Mouse (Mus musculus): ENCODE results near the gene Plch2.

Plch2 gene

GRCm38 (mm10) chr4:155022228-155022855 lies 34.2 kb downstream of the Plch2 start:
- in situ Hi-C loops (cut with MboI, MseI): no loop called here

GRCm38 (mm10) chr4:155020813-155021212 lies 35.8 kb downstream of the Plch2 start:
- in situ Hi-C loops (cut with MboI, MseI): no loop called here

DNA sequence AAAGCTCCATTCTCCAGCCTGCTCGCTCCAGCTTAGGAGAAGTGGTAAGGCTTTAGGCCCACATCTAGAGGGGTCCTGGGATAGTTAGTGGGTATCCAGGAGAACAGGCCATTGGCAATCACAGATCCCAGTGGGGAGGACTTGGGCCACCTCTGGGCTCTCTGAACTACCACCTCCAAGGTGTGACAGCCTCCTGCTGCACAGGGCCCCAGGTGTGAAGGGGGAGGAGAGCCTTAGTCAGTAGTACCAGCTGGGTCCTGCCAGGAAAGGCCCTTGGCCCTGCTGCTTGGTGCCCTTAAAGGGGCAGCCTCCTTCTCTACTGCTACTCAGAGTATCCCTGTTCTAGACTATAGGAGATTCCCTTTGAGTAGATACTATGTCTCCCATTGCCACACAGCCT lies 36.4 kb downstream of the Plch2 start:
- in situ Hi-C loops (cut with MboI, MseI): no loop called here

- in situ Hi-C loops (cut with MboI, MseI): no loop called here
Observed at GRCm38 (mm10) chr4:155019336-155019847, 37.2 kb downstream of the Plch2 start.

DNA sequence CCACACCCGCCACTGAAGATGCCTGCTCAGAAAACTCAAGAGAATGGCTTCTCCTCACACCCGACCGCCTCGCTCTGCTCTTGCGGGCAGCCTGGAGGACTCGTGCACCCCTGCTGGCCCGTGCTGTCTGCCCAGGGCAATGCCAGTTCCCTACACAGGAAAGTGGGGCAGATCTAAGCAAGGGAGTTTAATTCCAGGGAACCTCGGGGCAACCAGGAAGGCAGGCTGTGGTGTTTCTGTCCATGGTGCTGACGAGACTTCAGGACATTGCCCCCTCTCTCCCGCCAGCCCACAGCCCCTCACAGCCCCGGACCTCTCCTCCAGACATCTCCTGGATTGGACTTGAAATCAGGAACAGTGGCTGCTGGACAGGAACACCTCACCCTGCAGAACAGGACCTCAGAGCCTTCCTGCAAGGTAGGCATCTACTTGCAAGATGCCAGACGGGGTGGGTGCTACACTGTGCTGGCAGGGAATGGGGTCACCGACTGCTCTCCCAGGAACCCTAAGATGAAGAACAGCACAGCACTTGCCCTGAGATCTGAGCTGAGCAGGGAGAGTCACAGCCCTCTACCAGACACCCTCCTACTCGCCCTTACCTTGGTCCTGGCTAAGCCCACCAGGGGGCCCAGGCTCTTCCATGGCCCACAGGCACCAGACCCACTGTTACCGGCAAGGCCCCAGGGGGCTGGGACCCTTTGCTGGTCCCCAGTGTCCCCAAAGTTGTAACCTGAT lies 37.8 kb downstream of the Plch2 start:
- in situ Hi-C loops (cut with MboI, MseI): no loop called here

- in situ Hi-C loops (cut with MboI, MseI): no loop called here
Observed at GRCm38 (mm10) chr4:155018066-155018465, 38.5 kb downstream of the Plch2 start.

GRCm38 (mm10) chr4:155017253-155017878 lies 39.2 kb downstream of the Plch2 start:
- in situ Hi-C loops (cut with MboI, MseI): no loop called here

DNA sequence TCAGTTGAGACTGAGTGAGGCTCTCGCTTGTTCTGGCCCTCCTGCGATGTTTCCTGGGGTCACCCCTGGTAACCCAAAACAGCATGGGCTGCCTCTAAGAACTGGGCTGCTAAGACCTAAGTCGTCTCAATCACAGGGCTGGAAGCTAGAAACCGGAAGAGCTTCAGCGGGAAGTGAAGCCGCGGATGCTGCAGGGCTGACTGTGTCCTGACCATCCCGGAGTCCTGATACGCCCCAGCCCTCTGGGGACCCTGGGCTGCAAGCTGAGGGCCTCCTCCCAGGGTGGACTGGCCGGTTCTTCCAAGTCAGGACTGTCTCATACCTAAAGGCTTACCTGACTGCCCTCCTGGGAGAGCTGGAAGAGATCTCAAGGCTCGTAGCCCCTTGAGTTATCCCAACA lies 39.8 kb downstream of the Plch2 start:
- in situ Hi-C loops (cut with MboI, MseI): no loop called here

DNA sequence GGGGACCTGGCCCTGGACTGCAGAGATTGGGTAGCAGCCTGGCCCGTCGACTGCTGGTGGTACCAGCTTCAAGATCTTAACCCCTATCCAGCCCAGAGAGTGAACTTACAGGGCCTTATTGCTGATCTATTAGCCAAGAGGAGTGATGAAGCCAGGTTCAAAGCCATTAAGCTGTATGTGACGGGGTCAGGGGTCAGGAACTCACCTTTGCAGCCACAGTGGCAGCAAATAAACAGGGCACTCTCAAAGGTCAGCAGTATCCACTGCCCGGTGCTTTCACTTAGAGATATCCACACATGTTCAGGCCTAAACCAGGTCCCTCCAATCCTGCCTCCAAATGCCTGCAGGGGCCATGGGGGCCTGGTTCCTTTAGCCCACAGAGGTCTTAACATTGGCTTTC lies 41.0 kb downstream of the Plch2 start:
- in situ Hi-C loops (cut with MboI, MseI): no loop called here

GRCm38 (mm10) chr4:155014791-155015190 lies 41.8 kb downstream of the Plch2 start:
- in situ Hi-C loops (cut with MboI, MseI): no loop called here

DNA sequence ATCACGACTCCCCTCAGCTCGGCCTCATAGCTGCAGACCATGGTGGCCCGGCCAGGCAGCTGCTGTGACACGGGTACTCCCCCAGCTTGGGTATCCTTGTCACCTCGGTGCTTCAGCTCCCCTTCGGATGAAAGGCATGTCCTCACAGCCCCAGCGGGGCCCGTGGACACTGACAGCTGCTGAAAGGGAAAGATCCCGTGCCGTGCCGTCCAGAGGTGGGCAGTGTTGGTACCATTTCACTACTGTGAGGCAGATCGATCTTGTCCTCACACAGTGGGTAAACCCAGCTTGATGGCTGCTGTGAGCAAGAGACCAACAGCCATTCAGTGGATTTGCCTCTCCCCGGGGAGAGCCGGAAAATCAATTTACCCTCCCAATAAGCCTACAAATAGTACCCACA lies 42.3 kb downstream of the Plch2 start:
- in situ Hi-C loops (cut with MboI, MseI): no loop called here

GRCm38 (mm10) chr4:155012788-155013187 lies 43.8 kb downstream of the Plch2 start:
- in situ Hi-C loops (cut with MboI, MseI): no loop called here

GRCm38 (mm10) chr4:155012115-155012514 lies 44.5 kb downstream of the Plch2 start:
- in situ Hi-C loops (cut with MboI, MseI): no loop called here

GRCm38 (mm10) chr4:155011312-155012025 lies 45.1 kb downstream of the Plch2 start:
- in situ Hi-C loops (cut with MboI, MseI): no loop called here

GRCm38 (mm10) chr4:155010870-155011269 lies 45.7 kb downstream of the Plch2 start:
- in situ Hi-C loops (cut with MboI, MseI): no loop called here

- in situ Hi-C loops (cut with MboI, MseI): no loop called here
Observed at GRCm38 (mm10) chr4:155009216-155009615, 47.4 kb downstream of the Plch2 start.

DNA sequence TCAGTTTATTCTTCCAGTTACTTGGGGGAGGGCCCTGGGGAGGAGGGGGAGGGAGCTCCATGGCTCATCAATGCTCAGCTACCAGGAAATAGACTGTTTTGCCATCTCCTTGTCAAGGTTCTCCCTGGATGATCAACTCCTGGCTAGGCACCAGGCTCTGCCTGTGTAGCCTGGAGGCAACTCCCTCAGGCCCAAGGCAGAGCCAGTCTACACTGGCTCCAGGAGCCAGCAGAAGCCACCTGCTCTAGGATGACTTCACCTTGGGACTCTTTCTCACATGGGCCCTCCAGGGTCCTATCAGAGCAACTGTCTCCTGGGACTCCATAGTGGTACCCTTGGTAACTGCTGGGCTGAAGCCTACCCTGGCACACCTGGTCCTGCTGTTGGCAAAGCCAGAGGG lies 48.5 kb downstream of the Plch2 start:
- in situ Hi-C loops (cut with MboI, MseI): no loop called here

DNA sequence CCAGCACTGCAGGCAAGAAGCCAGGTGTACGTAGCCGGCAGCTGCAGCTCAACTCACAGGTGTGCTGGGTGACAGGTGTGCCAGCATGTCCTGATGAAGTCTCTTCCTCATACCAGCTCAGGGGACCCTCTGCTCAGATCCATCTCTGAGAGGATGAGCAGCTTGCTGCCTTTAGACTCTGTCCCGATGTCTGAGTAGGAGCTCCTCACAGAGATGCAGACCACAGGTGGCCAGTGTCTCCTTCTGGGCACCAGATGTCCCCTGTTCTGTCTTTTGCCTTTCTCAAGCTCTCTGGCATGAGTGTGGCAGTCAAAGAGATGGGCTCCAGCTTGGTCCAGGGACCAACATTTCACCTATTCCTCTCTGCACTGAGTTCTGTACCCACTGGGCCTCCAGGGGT lies 48.9 kb downstream of the Plch2 start:
- in situ Hi-C loops (cut with MboI, MseI): no loop called here

GRCm38 (mm10) chr4:155006296-155006695 lies 50.3 kb downstream of the Plch2 start:
- in situ Hi-C loops (cut with MboI, MseI): no loop called here

DNA sequence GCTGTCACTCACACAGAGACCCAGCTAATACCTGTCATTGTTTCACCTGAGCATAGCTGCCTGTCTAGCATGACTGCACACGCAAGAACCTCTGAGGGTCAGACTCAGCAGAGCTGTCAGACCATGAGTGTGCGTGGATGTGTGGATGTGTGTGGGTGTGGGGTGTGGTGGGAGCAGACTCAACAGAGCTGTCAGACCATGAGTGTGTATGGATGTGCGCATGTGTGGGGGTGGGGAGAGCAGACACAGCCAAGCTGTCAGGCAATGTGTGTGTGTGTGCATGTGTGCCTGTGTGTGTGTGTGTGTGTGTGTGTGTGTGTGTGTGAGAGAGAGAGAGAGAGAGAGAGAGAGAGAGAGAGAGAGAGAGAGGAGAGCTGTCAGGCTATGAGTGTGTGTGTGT lies 51.3 kb downstream of the Plch2 start:
- in situ Hi-C loops (cut with MboI, MseI): no loop called here

DNA sequence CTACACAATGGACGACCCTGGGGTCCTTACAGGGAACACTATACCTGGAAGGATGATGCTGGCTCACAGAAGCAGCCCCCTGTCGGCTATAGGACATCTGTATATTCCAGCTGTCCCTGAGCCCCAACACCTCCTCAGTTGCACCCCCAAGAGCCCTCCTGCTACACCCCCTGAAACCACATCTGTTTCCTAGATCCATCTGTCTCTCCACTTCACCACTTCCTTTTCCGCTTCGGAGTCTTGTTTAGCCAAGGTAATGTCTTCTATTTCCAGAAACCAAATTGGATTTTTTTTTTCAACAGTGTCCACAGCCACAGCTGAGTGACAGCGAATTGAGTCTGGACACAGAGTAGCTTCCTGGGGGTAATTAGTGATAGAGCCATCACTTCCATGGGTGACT lies 57.2 kb downstream of the Plch2 start:
- in situ Hi-C loops (cut with MboI, MseI): no loop called here

DNA sequence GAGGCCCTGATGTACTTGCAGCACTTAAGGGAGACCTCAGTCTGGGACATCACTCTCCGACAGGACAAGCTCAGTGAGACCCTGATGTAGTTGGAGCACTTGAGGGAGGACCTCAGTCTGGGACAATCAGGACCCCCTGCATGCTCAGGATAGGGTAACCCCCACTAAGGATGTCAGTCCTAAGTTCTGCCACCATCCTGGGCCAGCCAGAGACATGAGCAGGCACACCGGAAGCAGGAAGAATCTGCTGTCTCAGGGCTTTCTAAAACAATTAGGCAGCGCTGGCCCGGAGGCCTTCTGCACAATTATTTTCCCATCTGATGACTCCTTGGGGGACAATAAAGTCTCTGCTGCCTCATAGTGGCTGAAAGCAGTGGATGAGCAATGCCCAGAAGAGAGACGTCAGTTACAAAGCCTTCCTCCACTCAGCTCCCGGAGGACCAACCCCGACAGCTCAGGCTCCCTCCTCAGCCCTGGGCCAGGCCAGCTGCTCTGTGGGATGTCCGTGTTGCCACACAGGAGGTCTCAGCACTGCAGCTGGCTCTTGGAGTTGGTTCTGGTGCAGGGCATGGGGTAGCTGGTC lies 59.9 kb downstream of the Plch2 start:
- in situ Hi-C loops (cut with MboI, MseI): no loop called here

Data from regulatory T cell (primary cell).